Mouse (Mus musculus) kidney, postnatal 0 days (tissue): ENCODE data around the gene Rnf150. TPM values are rescaled to one million over a fixed set of nuclear protein-coding genes. Genes with fewer than 3 reads are reported as not detected.

Experiments
- ATAC-seq: fragments of 200-750 bp; cut with Nextera tagmentation; replicated peaks from 2 replicates; pipeline ENCODE4 v1.8.0; 2017; ENCODE audit warnings: low read depth, moderate number of reproducible peaks, moderate TSS enrichment, moderate library complexity; ENCODE audit not compliant: low FRiP score
- DNase-seq: peaks from one replicate; pipeline ENCODE4 v3.0.0-alpha.2; 2016; ENCODE audit warnings: low spot score
- H3K27ac ChIP-seq: fragments of 300-500 bp; sonication (generic); 2 replicates; pipeline ENCODE4 v1.5.1; 2014; ENCODE audit warnings: mild to moderate bottlenecking
- H3K27me3 ChIP-seq: fragments of 300-500 bp; sonication (generic); 2 replicates; pipeline ENCODE4 v1.6.1; 2014; ENCODE audit warnings: low read length, mixed read lengths; ENCODE audit not compliant: insufficient read depth
- H3K36me3 ChIP-seq: fragments of 300-500 bp; sonication (generic); 2 replicates; pipeline ENCODE4 v1.6.1; 2014; ENCODE audit warnings: low read length, mixed read lengths; ENCODE audit not compliant: insufficient read depth
- H3K4me1 ChIP-seq: fragments of 300-500 bp; sonication (generic); replicated peaks from 2 replicates; pipeline ENCODE4 v1.6.1; 2014; ENCODE audit warnings: antibody characterized with exemption, low read length, mixed read lengths; ENCODE audit not compliant: insufficient read depth
- H3K4me2 ChIP-seq: fragments of 300-500 bp; sonication (generic); 2 replicates; pipeline ENCODE4 v1.6.1; 2014; ENCODE audit warnings: mild to moderate bottlenecking, low read length, moderate library complexity, mixed read lengths
- H3K4me3 ChIP-seq: fragments of 300-500 bp; sonication (generic); replicated peaks from 2 replicates; pipeline ENCODE4 v1.5.1; 2014; ENCODE audit warnings: low read depth, low read length
- H3K9ac ChIP-seq: fragments of 300-500 bp; sonication (generic); 2 replicates; pipeline ENCODE4 v1.6.1; 2014; ENCODE audit warnings: low read depth, low read length
- H3K9me3 ChIP-seq: fragments of 300-500 bp; sonication (generic); replicated peaks from 2 replicates; pipeline ENCODE4 v1.6.1; 2016; ENCODE audit warnings: low read length, inconsistent platforms, mixed read lengths
- CTCF ChIP-seq: IDR thresholded peaks from 2 replicates; pipeline ENCODE4 v1.5.1; 2016; ENCODE audit warnings: antibody characterized with exemption, low read depth, mild to moderate bottlenecking, moderate library complexity
- WGBS: fragments of 180-500 bp; shearing (Covaris S2); extraction: QIAGEN DNeasy Blood & Tissue Kit; methylation state at CpG from one replicate; pipeline ENCODE4 v1.1.7; 2014; 5-methylcytosine and 5-hydroxymethylcytosine counted together
- polyA plus RNA-seq: library from polyadenylated mRNA; unstranded; fragments of >200 nt; fragmentation: Nextera tagmentation; extraction: Ambion mirVana; gene quantifications from 2 replicates; pipeline ENCODE4 v1.2.1, GENCODE M21; 2015

The Rnf150 gene
- polyA plus RNA-seq, 1 experiment from 2014 or later: 1.3 TPM

- Histone ChIP-seq H3K4me3 (no peak overlapping the region), H3K4me1 (no peaks in the 10 kb centered on the region), H3K36me3 (no peaks in the 10 kb centered on the region), H3K9me3 (no peaks in the 10 kb centered on the region), H3K9ac (no peak overlapping the region), H3K27ac (no peak overlapping the region), H3K27me3 (no peaks in the 10 kb centered on the region), H3K4me2 (no peak overlapping the region)
- DNase-seq: no peak
- TF ChIP-seq CTCF: no peak
- no peak for ATAC-seq
- 57% methylated on average over 5 of the region's 5 CpGs for WGBS
Measured at GRCm38 (mm10) chr8:83011758-83012157, 148.6 kb downstream of the Rnf150 start.

- Histone ChIP-seq H3K9ac (no peak overlapping the region), H3K9me3 (no peaks in the 10 kb centered on the region), H3K27ac (no peak overlapping the region), H3K4me1 (no peaks in the 10 kb centered on the region), H3K4me3 (no peak overlapping the region), H3K4me2 (no peak overlapping the region), H3K36me3 (no peaks in the 10 kb centered on the region), H3K27me3 (no peaks in the 10 kb centered on the region)
- ATAC-seq: no peak
- no peak for DNase-seq
- 63% methylated on average over 2 of the region's 2 CpGs for WGBS
- TF ChIP-seq CTCF: no peak
Measured at GRCm38 (mm10) chr8:83028211-83028610, 165.1 kb downstream of the Rnf150 start.

GRCm38 (mm10) chr8:83032800-83033199 is 169.6 kb downstream of the Rnf150 start:
- Histone ChIP-seq H3K36me3 (no peaks in the 10 kb centered on the region), H3K4me2 (no peak overlapping the region), H3K9ac (no peak overlapping the region), H3K27ac (no peak overlapping the region), H3K4me1 (no peaks in the 10 kb centered on the region), H3K4me3 (no peak overlapping the region), H3K9me3 (no peaks in the 10 kb centered on the region), H3K27me3 (no peaks in the 10 kb centered on the region)
- DNase-seq: peak; percentile 35
- WGBS: 53% methylated on average over 7 of the region's 7 CpGs
- ATAC-seq: no peak
- TF ChIP-seq CTCF: no peak

- ATAC-seq: no peak
- no peak for DNase-seq
- Histone ChIP-seq H3K27me3 (no peaks in the 10 kb centered on the region), H3K9ac (no peak overlapping the region), H3K4me2 (no peak overlapping the region), H3K9me3 (no peaks in the 10 kb centered on the region), H3K36me3 (no peaks in the 10 kb centered on the region), H3K4me1 (no peaks in the 10 kb centered on the region), H3K27ac (no peak overlapping the region), H3K4me3 (no peak overlapping the region)
- no peak for TF ChIP-seq CTCF
- WGBS: 92% methylated on average over 5 of the region's 5 CpGs
Measured at GRCm38 (mm10) chr8:83035141-83035540, 172.0 kb downstream of the Rnf150 start.

- H3K27me3 ChIP-seq: no peaks in the 10 kb centered on the region
- no peak overlapping the region for H3K27ac ChIP-seq
- no peak for ATAC-seq
- no peak overlapping the region for H3K9ac ChIP-seq
- H3K9me3 ChIP-seq: no peaks in the 10 kb centered on the region
- no peak for TF ChIP-seq CTCF
- no peaks in the 10 kb centered on the region for H3K36me3 ChIP-seq
- H3K4me1 ChIP-seq: no peaks in the 10 kb centered on the region
- 48% methylated on average over 3 of the region's 3 CpGs for WGBS
- peak; percentile 29 for DNase-seq
- no peak overlapping the region for H3K4me2 ChIP-seq
- H3K4me3 ChIP-seq: no peak overlapping the region
Measured at GRCm38 (mm10) chr8:83036521-83037166, 173.5 kb downstream of the Rnf150 start.

- 87% methylated on average over 1 of the region's 1 CpGs for WGBS
Measured at GRCm38 (mm10) chr8:83037321-83037720, 174.2 kb downstream of the Rnf150 start.

GRCm38 (mm10) chr8:83038575-83038974 is 175.4 kb downstream of the Rnf150 start:
- Histone ChIP-seq H3K9ac (no peak overlapping the region), H3K9me3 (no peaks in the 10 kb centered on the region), H3K27me3 (no peaks in the 10 kb centered on the region), H3K4me3 (no peak overlapping the region), H3K36me3 (no peaks in the 10 kb centered on the region), H3K4me1 (no peaks in the 10 kb centered on the region), H3K27ac (no peak overlapping the region), H3K4me2 (no peak overlapping the region)
- WGBS: 70% methylated on average over 10 of the region's 10 CpGs
- no peak for DNase-seq
- no peak for ATAC-seq
- no peak for TF ChIP-seq CTCF

More at GRCm38 (mm10) chr8:83037321-83037720, 174.2 kb downstream of the Rnf150 start:
- no peak overlapping the region for H3K9ac ChIP-seq
- H3K36me3 ChIP-seq: no peaks in the 10 kb centered on the region
- ATAC-seq (no peak), DNase-seq (no peak)
- no peak overlapping the region for H3K27ac ChIP-seq
- H3K27me3 ChIP-seq: no peaks in the 10 kb centered on the region
- no peaks in the 10 kb centered on the region for H3K4me1 ChIP-seq
- no peak overlapping the region for H3K4me3 ChIP-seq
- H3K4me2 ChIP-seq: no peak overlapping the region
- H3K9me3 ChIP-seq: no peaks in the 10 kb centered on the region
- TF ChIP-seq CTCF: no peak
